Mouse (Mus musculus): ENCODE data around the gene Grm8.

DNA sequence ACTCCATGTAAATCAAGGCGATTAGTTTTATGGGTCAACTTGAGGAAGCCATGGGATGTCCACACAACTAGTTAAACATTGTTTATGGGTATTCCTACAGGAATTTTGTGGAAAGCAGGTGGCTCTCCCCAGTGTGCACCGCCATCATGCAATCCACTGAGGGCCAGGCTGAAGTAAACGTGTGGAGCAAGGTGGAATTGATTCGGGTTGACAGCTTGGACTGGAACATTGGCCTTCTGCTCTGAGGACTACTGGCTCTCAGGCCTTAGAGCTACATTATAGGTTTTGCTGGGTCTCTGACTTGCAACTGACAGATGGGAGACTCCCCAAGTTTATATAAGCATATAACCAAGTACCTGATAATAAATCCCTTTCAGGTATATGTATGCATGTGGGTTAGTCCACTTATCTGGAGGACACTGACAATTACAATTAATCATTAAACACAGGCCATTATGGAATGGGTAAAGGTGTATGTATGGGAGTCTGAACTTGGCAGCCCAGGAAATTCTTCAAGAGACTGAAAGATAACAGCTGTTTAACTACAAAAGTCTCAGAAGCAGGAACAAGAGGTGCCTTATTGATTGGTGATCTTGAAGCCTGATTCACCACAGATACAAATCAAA is 359.2 kb downstream of the Grm8 start:
- TF ChIP-seq CTCF (IDR thresholded peaks at IDR 0.05; ENCODE audit: low read depth) (no peak), EP300 (IDR thresholded peaks at IDR 0.05; ENCODE audit: low read depth) (no peak)
